Mouse (Mus musculus): ENCODE measurements around the gene Pdrg1.

Pdrg1 gene

DNA sequence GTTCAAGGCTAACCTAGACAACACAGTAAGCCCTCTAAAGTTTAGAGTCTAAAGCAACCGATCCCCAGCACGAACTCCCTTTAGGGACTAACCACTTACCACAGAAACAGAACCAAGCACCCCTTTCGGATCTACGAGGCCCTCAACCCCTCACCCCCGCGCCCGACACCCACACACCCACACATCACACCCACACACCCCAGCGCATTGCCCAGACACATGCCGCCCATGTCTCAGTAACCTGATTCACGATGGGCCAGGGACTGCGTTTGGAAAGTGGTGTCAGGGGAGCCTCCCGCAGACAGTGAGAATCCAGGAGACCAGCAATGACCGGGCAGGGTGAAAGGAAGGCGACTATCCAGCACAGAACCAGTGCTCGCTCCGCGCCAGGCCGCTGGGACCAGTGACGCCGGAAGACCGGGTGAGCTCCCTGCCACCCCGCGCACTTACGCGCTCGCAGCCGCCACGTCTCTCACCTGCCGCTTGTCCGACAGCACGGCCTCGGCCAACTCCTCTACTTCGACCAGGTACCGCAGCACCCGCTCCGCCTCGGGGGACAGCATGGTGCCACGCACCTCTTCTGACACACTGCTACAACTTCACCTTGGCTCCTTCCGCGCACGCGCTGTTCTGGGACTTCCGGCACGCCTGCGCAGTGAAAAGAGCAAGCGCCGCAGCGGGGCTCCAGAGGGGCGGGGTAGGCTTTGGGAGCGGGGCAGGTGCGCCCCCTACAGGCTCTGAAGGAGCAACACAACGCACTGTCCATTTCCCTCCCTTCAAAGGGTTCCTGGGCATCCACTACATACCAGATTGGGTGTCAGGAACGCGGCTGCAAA is at the start of gene Pdrg1:
Gene Pdrg1, minus strand, starts transcription at position 670 of the 836 bp plus-strand sequence.
- peak; percentile 97 for DNase-seq (ENCODE audit: low spot score)

DNA sequence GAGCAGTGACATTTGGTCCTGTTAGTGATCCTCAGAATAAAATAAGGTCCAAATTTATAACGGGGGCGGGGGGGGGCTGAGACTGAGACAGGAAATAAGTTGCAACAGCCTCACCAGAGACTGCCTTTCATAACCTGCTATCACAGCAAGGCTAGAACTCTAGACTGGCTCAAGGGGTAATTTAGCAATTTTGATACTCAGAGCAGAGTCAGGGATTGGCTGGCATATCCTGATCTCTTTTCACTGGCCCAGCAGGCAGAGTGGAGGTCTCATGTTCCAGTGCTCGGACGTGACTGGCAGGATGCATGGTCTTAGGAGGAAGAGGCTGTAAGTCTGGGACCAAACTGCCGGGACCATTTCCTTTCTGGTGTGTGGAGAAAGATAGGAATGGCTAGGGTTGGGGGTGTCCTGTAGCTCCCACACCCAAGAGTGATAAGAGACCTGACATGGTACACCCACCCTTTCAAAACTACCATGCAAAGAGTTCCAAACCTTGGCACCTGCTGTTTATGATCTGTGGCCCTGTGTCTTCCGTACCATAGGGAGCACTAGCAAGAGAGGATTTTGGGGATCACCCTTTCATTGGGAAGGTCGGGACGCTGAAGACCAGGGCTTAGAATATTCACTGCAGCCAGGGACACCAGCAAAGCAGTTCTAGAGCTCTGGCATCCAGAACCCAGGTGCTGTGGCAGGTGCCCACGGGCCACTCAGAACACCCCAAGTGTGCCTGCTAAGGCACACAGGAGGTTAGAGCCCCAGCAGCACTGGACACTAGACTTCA is 49.2 kb upstream of the Pdrg1 start:
- no peak for DNase-seq (ENCODE audit: low spot score)

DNA sequence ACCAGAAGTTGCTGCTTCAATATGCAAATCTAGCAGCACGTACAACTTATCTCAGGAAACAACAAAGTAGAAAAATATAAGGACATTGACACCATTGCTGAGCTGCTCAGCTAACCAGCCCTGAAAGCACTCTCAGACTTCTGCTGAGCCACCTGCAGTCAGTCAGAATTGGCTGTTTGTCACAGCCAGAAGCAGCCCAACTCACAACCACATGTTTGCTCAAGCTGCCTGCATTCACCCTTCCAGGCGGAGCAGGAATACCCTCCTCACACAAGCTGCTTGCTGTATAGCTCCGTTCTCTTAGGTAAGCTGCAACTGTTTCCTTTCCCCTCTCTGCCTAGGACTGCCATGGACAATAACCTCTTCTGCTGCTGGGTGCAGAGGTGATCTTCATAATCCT is 48.2 kb upstream of the Pdrg1 start:
- no peak for DNase-seq (ENCODE audit: low spot score)

DNA sequence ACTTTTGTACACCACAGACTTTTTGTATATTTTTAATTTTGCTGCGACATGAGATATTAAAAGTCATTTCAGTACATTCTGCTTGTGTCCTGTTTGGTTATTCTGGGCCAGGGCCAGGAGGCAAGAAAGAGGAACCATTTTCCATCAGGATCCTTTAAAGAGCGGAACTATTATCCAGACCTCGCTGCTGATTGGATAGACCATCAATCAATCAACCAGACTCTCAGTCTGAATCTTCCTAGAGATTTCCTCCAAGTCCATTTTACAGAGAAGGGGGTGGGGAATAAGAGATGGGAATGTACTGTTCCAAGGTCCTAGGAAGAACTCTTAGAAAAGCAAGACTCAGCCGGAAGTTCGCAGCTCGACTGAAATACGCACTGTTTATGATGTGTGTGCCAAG is 45.0 kb upstream of the Pdrg1 start:
- DNase-seq (ENCODE audit: low spot score), result no peak

DNA sequence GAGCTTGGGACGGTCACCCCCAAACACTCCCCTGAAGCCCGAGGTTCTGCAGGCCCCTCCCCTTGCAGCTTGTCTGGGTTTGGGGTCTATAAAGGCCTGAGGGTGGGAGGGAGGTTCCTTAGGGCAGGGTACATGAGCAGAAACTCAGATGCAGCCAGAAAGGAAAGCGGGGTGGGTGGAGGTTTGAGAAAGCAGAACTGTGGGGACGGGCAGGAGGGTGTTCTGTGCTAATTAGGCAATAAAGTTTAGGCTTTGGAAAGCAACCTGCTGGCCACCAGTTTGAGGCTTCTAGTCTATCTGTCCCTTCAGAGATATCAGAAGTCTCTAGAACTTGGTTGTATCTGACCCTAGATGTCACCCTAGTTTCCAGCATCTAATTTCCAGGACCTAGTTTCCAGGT is 43.1 kb upstream of the Pdrg1 start:
- DNase-seq (ENCODE audit: low spot score), result no peak

DNA sequence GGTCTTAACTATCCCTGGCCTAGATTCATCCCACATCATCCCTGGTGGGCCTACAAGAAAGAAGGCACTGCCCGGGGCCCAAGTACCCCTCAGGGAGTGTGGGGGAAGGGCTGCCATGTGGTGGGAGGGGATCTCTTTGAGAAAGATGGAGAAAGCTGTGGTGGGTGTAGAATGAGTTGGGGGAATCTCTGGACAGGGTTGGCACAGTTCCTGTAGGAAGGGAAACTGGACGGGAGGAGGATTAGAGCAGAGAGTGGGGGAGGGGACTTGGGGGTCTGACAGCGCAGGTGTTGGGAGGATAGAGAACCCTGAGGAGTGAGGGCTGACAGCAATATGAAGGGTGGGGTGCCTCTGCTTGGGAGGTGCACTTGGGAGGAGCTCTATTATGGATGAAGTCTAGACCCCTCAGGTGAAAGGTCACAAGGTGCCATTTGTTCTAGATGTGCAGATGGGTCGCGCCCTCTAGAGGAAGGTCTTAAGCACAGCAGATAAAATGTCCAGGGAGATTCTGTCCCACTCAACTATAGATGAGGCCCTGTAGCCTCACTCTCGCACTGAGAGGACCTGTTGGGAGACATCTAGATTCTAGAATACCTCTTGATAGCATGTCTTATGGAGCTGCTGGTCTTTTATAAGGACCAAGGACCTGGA is 40.2 kb upstream of the Pdrg1 start:
- no peak for DNase-seq (ENCODE audit: low spot score)

DNA sequence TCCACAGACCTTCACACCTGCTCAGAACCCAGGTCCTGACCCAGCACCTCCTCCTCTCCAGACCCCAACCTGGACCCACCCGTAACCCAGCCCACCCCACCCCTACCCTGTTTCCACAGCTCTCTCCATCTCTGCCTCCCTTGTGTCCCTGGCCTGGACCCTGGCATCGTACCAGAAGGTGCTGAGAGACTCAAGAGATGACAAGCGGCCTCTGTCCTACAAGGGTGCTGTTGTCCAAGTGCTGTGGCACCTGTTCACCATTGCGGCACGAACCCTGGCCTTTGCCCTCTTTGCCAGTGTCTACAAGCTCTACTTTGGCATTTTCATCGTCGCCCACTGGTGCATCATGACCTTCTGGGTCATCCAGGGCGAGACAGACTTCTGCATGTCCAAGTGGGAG is 38.7 kb upstream of the Pdrg1 start:
- DNase-seq (ENCODE audit: low spot score), result no peak

DNA sequence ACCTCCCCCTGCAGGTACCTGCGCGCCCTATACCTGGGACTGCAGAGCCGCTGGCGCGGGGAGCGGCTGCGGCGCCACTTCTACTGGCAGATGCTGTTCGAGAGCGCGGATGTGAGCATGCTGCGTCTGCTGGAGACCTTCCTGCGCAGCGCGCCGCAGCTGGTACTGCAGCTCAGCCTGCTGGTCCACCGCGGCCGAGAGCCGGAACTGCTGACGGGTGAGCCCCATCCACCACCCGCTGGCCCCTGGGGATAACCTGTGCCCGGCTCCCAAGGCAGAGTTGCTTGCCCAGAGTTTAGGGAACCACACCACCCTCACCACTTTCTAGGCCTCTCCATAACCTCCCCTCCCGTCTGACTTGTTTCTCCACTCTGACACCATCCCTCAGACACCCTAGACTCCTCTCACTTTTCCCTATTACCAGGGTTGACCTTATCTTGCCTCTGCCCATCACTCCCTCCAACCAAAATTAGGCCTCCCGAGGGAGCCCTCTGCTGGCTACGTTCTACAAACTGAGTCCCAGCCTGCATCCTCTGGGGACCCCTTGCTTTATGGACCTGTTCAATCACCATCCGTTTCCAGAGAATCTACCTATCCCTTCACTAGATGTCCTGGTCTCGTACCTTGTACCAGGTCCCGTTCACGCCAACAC is 37.6 kb upstream of the Pdrg1 start:
- no peak for DNase-seq (ENCODE audit: low spot score)

DNA sequence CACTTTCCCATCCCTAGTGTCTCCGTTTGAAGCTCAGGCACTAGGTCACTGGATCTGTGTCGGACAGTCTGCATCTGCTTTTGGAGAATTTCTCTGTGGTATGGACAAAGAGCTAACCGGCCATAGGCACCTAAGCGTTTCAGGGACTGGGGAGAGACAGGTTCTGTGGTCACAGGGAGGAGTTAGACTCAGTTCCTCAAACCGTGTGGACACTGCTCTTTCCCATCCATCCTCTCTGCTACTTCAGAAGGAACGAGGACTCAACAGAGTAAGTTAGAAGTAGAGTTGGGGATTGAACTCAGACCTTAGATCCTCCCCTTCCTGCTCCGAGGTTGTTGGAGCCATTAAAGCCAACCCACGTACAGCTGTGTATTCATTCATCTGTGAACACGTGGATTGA is 36.3 kb upstream of the Pdrg1 start:
- no peak for DNase-seq (ENCODE audit: low spot score)

DNA sequence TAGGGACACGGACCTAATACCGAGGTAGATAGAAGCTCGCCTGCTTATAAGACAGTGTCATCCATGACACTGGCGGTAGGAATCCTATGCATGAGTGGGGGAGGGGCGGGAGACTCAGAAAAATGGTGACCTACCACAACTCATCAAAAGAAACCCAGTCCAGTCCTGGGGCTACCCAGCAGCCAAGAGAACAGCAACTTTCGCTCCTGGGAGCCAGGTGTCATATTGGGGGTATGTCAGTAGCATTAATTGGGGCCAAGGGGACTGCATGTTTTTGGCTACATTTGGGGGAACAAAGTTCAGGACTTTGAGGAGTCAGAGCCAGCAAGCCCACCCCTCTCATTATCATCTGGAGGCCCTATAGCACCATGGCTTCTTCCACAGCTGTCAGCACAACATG is 35.9 kb upstream of the Pdrg1 start:
- no peak for DNase-seq (ENCODE audit: low spot score)

DNA sequence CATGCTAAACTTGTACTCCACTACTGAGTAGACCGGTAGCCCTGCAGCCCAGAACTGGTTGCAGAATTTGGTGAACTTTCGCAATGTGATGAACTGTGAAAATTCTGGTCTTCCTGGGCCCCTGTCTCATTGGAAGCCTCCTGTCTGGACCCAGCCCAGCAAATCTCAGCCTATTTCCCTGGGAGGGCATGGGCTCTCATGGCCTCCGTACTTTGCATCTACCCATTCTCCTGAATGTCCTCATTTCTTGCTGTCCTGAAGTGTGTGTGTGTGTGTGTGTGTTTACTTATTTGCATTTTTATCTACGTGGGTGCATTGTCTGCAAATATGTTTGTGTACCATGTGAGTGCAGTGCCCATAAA is 34.8 kb upstream of the Pdrg1 start:
- DNase-seq (ENCODE audit: low spot score), result no peak

DNA sequence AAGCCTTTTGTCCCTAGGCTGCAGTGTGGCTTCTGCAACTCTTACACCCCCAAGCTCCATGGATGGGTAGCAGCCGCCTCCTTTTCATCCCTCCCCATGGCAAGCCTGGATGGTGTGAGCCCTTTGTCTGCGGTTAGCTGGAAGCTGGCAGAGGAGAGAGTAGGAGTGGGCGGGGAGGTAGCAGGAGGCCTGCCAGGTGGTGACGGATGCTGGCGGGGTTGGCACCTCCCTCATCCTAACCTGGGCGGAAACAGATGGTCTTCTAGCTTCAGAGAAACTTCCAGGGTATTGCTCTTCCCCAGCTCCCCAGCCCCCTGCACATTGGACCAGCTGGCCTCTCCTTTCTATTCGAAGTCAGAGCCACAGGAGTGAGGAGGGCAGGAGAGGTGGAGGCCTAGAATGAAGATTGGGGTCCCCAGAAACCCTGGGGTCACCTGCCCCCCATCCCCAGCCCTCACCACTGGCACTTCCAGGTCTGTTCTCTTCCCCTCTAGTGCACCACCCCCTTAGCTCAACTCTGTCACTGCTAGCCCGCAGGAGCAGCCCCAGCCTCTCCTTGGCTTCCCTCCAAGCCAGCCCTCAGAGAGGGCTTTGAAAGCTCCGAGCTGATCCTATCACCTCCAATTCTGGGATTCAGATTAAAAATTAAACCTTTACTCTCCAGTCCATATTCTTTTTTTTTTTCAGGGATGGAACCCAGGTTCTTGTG is 34.2 kb upstream of the Pdrg1 start:
- no peak for DNase-seq (ENCODE audit: low spot score)

DNA sequence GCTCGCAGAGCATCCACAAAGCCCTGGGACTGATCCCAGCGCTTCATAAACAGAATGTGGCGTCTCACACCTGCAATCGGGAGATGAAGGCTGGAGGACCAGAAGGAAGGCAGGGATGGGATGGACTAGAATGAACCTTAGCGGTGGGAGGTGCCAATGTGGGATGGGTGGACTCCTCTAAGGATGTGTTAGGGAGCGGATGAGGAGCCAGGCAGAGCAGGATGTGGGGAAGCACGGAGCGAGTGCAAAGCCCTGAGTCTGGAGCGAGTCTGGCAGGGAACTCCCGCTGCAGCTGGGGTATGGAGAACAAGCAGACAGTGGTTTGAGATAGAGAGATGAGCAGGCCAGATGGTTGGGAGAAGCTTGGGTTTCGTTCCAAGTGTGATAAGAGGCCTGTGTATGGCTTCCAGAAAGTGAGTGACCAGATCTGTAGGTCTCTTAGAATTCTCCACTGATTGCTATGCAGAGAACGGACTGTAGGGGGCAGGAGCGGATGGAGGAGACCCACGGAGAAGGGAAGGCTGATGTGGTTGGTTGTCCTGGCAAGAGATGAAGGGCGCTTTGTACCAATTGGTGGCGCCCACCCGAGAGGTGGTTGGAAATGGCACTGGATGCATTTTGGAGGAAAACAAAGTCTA is 32.7 kb upstream of the Pdrg1 start:
- DNase-seq (ENCODE audit: low spot score), result peak; percentile 28

DNA sequence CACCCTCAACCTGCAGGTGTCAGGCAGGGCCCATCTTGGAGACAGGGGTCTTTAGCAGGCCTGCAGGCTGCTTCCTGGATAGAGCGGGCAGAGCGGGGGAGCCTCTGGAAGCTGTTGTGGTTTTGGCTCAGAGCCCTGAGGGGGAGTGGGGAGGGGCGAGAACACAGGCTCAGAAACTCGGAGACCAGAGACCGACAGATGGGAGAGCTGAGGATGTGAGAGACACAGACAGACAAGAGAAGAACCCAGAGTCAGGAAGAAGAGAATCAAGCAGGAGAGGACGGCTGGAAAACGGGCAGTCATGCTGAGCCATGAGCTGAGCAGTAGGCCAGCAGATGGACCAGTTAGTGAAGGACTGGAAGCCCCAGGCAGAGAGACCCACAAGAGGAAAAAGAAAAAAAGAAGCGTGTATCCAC is 30.7 kb upstream of the Pdrg1 start:
- DNase-seq (ENCODE audit: low spot score), result no peak

DNA sequence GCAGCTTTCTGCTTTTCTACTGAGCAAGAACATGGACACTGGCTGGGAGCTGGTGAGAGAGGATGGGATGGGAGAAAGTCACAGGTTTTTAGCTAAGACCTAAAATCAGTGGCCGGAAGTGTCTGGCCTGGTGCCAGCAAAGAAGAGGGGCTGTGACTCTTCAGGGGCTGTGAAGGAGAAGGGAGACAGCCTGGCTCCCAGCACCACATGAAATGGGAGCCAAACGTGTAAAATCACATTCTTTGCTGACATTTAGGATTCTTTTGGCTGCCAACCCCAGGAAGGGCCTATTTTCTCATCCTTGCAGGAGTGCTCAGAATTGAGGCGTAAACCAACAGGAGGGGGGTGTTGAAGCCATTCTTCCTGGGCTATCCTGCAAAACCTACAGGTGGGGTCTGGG is 28.7 kb upstream of the Pdrg1 start:
- no peak for DNase-seq (ENCODE audit: low spot score)

DNA sequence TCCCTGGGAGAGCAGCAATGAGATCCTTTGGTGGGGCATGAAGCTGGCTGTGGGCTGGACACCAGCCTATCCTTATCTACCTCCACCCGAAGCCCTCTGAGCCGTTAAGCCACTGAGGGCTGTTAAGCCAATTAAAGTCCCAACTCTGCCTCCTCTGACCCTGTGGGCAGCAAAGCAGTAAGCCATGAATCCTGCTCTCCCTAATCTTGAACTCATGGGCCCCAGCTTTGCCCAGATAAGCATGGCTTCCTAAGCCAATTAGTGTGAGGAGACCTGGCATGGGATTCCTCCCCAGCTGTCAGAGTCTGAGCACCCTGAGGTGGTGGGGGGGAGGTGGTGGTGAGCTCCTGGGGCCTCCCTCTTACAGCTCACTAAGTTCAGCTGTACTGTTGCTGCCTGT is 21.5 kb upstream of the Pdrg1 start:
- no peak for DNase-seq (ENCODE audit: low spot score)

DNA sequence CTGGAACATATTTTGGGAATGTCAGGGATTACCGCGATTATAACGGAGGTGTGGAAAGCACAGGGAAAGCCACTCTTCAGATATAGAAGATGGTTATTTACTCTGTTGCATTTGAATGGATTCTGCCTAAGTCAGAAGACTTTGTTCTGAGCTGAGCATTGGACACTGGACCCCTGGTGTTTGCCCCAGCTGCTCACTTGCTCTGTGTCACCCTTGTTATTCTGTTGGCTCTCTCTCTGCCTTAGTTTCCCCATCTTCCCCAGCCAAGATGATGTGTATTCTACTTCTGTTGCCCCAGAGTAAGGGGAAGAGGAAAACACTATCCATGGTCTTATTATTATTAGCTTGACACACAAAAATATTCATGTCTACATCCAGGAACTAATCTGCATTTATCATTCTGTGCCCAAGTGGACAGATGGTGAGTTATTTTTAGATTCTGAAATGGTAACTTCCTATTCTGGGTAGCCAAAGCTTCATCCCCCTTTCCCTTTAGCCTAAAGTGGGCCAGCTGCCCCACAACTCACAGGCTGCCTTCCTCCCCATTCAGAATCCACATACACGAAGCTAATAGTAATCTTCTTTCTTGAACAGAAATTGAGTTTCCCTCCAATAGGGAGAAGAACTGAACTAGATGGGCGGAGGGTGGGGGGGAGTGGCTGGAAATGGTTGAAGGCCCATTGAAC is 18.5 kb upstream of the Pdrg1 start:
- DNase-seq (ENCODE audit: low spot score), result no peak

DNA sequence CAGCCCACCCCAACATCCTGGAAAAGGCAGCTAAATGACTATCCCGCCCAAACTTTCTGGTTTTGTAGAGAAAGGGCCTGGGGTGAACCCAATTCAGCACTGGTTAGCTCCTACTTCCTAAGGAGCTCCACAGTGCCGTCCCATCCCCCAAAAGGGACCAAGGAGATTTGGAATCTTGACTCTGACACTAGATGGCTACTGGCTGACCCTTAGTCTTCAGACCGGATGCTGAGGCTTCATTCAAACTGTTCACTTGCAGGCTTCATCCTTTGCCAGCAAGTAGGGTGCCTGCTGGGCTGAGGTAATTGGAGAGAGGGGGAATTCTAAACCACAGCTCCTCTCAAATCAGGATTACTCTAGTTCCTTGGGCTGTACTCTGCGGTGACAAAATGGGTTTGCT is 17.7 kb upstream of the Pdrg1 start:
- DNase-seq (ENCODE audit: low spot score), result no peak

DNA sequence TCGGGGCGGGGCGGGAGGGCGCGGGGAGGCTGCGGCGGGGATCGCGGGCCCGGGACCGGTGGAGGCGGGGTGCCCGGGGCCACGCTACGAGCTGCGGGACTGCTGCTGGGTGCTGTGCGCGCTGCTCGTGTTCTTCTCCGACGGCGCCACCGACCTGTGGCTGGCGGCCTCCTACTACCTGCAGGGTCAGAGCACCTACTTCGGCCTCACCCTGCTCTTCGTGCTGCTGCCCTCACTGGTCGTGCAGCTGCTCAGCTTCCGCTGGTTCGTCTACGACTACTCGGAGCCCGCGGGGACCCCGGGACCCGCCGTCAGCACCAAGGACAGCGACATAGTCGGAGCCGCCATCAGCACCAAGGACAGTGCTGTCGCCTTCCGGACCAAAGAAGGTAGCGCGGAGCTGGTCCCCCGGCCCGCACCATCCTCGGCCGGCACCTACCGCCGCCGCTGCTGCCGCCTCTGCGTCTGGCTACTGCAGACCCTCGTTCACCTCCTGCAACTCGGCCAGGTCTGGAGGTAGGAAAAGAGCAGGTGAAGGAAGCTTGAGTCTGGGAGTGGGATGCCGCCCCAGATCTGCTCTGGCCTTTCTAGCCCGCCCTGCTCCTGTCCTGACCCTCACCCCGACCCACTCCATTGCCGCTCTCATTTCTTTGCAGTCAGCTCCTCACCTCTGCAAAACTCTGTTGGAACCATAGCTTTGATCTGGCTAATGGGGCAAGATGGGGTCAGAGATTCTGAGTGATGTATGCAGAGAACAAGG is 17.0 kb upstream of the Pdrg1 start:
- DNase-seq (ENCODE audit: low spot score), result peak; percentile 75

Measured in urinary bladder, postnatal 25 days (tissue).